Mouse (Mus musculus) hindbrain, embryonic 15.5 days (tissue): ENCODE measurements at regions not wholly inside any gene's neighbourhood (a gene's known extent, or its start where the extent isn't known, plus 50 kb on each side); places are given as distances from the start of the nearest gene placed in this dataset.

Experiments
- ATAC-seq: fragments of 200-750 bp; cut with Nextera tagmentation; 2 replicates; pipeline ENCODE4 v1.8.0; 2017; ENCODE audit warnings: low read depth, moderate number of reproducible peaks, moderate TSS enrichment; ENCODE audit not compliant: low FRiP score
- H3K27ac ChIP-seq: fragments of 300-500 bp; sonication (generic); replicated peaks from 2 replicates; pipeline ENCODE4 v1.5.1; 2015; ENCODE audit warnings: mild to moderate bottlenecking, inconsistent platforms
- H3K27me3 ChIP-seq: fragments of 300-500 bp; sonication (generic); 2 replicates; pipeline ENCODE4 v1.6.1; 2015; ENCODE audit warnings: control low read depth, inconsistent platforms
- H3K36me3 ChIP-seq: fragments of 300-500 bp; sonication (generic); 2 replicates; pipeline ENCODE4 v1.6.1; 2015; ENCODE audit warnings: control low read depth, inconsistent platforms
- H3K4me1 ChIP-seq: fragments of 300-500 bp; sonication (generic); replicated peaks from 2 replicates; pipeline ENCODE4 v1.6.1; 2015; ENCODE audit warnings: control low read depth, inconsistent platforms
- H3K4me2 ChIP-seq: fragments of 300-500 bp; sonication (generic); 2 replicates; pipeline ENCODE4 v1.6.1; 2015; ENCODE audit warnings: moderate library complexity, mild to moderate bottlenecking, inconsistent platforms
- H3K4me3 ChIP-seq: fragments of 300-500 bp; sonication (generic); 2 replicates; pipeline ENCODE4 v1.5.1; 2015; ENCODE audit warnings: mild to moderate bottlenecking, inconsistent platforms
- H3K9ac ChIP-seq: fragments of 300-500 bp; sonication (generic); 2 replicates; pipeline ENCODE4 v1.6.1; 2015; ENCODE audit warnings: inconsistent platforms
- H3K9me3 ChIP-seq: fragments of 300-500 bp; sonication (generic); 2 replicates; pipeline ENCODE4 v1.6.1; 2016; ENCODE audit warnings: control low read depth, inconsistent platforms
- WGBS: fragments of 180-500 bp; shearing (Covaris S2); methylation state at CpG from one replicate; pipeline ENCODE4 v1.1.7; 2015; 5-methylcytosine and 5-hydroxymethylcytosine counted together

DNA sequence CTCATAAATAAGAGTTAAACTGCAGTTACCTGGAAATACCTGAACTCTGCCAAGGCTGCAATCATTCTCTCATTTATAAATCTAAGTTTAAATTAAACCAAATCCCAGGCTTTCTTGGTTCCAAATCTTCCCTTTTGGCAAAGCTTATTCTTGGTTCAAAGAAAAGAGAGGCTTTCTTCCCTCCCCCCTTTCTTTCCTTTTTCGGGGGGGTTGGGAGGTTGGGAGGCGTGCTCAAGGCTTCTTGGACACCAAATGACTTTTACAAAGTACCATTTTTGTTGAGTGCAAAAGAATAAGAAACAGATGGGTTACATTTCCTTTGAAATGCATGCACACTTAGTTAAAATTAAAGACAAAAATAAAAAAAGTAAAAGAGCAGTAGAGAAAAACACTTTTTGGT, 105.4 kb upstream of the Mroh9 start:
- no peak for ATAC-seq
- Histone ChIP-seq H3K4me2 (no peak overlapping the region), H3K27ac (no peak overlapping the region), H3K36me3 (no peaks in the 10 kb centered on the region), H3K4me3 (no peak overlapping the region), H3K27me3 (no peaks in the 10 kb centered on the region), H3K4me1 (no peaks in the 10 kb centered on the region), H3K9me3 (no peaks in the 10 kb centered on the region), H3K9ac (no peak overlapping the region)
- WGBS: 69% methylated on average over 2 of the region's 2 CpGs

DNA sequence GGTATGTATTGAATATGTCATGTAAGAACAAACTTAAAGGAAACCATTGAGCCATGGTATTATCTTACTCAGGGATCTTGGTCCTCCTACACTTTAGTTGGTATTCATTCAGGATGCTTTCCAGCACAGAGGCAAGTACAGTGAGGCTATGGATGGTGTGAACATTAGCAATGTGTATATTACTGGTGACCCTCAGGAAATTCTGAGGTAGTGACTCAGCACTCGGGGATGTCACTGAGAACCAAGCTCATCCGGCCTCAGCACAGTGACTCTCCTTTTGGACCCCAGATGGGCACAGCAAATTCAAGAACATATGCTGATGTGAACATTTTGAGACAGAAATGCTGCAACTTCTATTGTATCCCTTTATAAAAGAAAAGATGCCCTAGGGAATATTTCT, 96.4 kb upstream of the Mroh9 start:
- H3K4me3 ChIP-seq: no peak overlapping the region
- ATAC-seq: no peak
- 83% methylated on average over 2 of the region's 2 CpGs for WGBS

DNA sequence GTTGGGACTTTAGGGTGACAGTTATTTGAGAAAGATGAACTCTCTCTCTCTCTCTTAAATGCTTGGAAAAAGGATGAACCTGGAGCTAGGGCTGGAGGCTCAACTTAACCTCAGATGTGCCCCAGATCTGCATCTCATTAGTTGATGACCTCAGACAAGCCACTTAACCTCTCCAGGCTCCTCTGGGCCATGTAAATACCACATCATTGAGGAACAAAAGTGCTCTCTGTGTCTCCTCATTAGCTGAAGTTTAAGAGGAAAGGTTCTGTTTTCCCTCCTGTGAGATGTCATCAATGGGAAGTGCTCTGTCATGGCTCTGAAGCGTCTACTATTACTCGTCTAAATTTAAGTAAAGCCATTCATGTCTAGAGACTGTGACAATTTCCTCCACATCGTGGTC, 91.5 kb upstream of the Mroh9 start:
- no peak for ATAC-seq
- H3K27me3 ChIP-seq: no peaks in the 10 kb centered on the region
- 52% methylated on average over 3 of the region's 3 CpGs for WGBS

More for the DNA sequence above, 96.4 kb upstream of the Mroh9 start:
- Histone ChIP-seq H3K27me3 (no peaks in the 10 kb centered on the region), H3K4me1 (no peaks in the 10 kb centered on the region), H3K36me3 (no peaks in the 10 kb centered on the region), H3K27ac (no peak overlapping the region), H3K4me2 (no peak overlapping the region), H3K9ac (no peak overlapping the region), H3K9me3 (no peaks in the 10 kb centered on the region)

DNA sequence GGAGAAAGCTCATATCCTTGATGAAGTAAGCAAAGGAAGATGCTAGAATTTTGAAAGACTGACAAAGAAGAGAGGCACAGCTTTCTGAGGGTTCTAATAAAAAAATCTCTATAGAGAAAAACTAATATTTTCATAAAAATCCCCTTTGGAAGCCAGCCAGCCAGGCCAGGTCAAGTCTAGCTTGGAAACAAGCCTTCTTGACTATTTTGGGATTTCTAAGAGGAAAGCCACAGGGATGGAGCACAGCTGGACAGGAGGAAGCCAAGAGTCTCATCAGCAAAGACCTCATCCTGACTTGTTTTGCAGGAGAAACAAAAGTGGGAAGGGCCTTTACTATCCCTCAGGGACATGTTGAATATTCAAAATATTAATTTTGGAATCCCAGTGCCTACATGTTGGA, 81.6 kb upstream of the Mroh9 start:
- H3K9me3 ChIP-seq: 0 out of 2 replicates have a peak, but pooled peaks cover 4% of the 10 kb centered on the region
- H3K27me3 ChIP-seq: no peaks in the 10 kb centered on the region
- H3K4me2 ChIP-seq: no peak overlapping the region
- no peaks in the 10 kb centered on the region for H3K36me3 ChIP-seq
- no peak overlapping the region for H3K9ac ChIP-seq
- H3K4me1 ChIP-seq: no peaks in the 10 kb centered on the region
- H3K4me3 ChIP-seq: no peak overlapping the region
- H3K27ac ChIP-seq: no peak overlapping the region
- no peak for ATAC-seq

More for the DNA sequence above, 91.5 kb upstream of the Mroh9 start:
- Histone ChIP-seq H3K9ac (no peak overlapping the region), H3K4me1 (no peaks in the 10 kb centered on the region), H3K4me3 (no peak overlapping the region), H3K27ac (no peak overlapping the region), H3K36me3 (no peaks in the 10 kb centered on the region), H3K4me2 (no peak overlapping the region), H3K9me3 (no peaks in the 10 kb centered on the region)

DNA sequence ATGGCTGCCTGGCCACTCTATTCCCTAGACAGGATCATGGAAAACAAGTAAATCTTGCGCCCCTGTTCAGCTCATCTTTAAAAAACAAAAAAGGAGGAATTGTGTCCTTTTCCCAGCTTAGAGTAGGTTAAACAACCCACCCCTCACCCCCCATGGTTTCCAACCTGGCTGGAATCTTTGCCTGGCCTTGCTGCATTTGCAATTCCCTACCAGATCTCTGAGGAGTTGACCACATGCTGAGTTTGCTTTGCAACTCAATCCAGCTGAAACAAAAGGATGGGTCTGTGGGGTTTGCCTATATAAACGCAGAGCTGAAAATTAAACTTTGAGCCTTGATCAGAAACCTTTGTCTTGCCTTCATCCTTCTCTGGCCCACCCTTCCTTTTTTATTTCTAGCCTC, 78.2 kb upstream of the Mroh9 start:
- H3K4me3 ChIP-seq: no peak overlapping the region
- H3K9ac ChIP-seq: no peak overlapping the region
- H3K27me3 ChIP-seq: no peaks in the 10 kb centered on the region
- H3K4me1 ChIP-seq: no peaks in the 10 kb centered on the region
- H3K4me2 ChIP-seq: no peak overlapping the region
- no peaks in the 10 kb centered on the region for H3K36me3 ChIP-seq
- WGBS: 20% methylated on average over 2 of the region's 2 CpGs
- H3K9me3 ChIP-seq: no peaks in the 10 kb centered on the region
- no peak overlapping the region for H3K27ac ChIP-seq
- no peak for ATAC-seq

DNA sequence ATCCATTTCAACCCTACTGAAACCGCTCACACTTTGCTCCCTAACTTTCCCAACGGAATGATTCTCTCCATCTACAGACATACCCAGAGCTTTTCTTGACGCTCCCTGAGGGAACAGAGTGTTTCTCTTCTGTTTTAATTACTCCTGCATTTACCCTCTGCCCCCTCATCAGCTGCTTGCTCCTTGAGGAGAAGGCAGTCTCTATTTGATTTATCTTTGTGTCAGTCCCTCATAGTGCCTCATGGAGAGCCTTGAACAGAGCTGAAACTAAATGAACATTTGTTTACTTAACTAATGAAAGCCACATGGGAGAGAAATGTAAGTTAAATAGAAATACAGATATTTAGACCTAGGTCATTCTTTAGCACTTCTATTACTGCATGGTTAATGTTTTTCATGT, 74.4 kb upstream of the Mroh9 start:
- no peak overlapping the region for H3K4me3 ChIP-seq
- 71% methylated on average over 3 of the region's 3 CpGs for whole genome bisulfite sequencing
- no peak overlapping the region for H3K4me2 ChIP-seq
- H3K27me3 ChIP-seq: no peaks in the 10 kb centered on the region
- no peak for ATAC-seq
- no peaks in the 10 kb centered on the region for H3K4me1 ChIP-seq
- no peaks in the 10 kb centered on the region for H3K9me3 ChIP-seq
- no peaks in the 10 kb centered on the region for H3K36me3 ChIP-seq
- H3K27ac ChIP-seq: no peak overlapping the region
- H3K9ac ChIP-seq: no peak overlapping the region

DNA sequence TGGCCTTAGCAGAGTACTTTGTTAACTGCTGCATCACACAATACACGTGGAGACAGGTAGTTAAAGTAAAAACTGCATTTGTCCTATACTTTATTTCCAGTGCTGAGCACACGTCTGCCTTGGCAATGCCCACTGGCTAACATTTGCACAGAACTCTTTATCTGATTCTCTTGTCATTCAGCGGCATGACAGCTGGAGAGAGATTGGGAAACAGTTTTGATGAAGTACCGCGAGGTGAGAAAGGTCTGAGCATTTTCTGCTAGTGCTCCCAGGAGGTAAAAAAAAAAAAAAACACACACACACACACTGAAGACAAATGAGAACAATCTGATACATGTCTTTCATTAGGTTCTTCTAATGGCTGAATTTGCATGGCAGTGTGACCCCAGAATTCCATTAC, 73.0 kb upstream of the Mroh9 start:
- H3K36me3 ChIP-seq: no peaks in the 10 kb centered on the region
- no peak overlapping the region for H3K9ac ChIP-seq
- no peak for ATAC-seq
- H3K9me3 ChIP-seq: no peaks in the 10 kb centered on the region
- no peak overlapping the region for H3K27ac ChIP-seq
- no peak overlapping the region for H3K4me3 ChIP-seq
- no peak overlapping the region for H3K4me2 ChIP-seq
- H3K4me1 ChIP-seq: no peaks in the 10 kb centered on the region
- 67% methylated on average over 5 of the region's 5 CpGs for whole genome bisulfite sequencing
- H3K27me3 ChIP-seq: no peaks in the 10 kb centered on the region

DNA sequence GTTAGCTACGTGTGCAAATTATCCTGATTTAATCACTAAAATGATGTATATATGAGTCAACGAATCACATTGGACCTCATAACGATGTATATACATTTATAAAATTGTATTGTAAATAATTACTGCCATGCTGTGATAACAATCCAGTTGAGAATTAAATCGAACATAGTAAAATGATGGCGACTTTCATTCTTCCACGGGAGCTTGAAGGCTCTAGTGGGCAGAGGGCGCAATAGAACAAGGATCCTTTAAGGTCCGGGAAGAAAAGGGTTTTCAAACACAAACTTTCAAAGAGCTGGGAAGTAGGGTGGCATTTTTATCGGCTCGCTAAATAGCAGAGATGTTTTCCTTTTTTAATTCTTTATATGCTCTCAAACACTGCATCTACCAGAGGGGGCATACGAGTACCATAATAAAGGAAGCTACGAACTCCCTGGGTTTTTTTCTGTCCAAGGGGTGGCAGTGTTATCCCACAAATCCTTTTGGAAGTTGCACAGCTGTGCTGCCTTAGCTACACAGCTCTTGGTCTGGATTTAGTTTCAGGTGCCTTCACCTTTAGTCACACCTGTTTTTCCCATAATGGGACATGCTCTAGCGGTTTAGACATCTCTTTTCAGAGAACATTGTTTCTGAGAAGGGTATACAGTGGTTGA, 64.9 kb upstream of the Mroh9 start:
- Histone ChIP-seq H3K27me3 (no peaks in the 10 kb centered on the region), H3K4me2 (peak overlapping the region; percentile 50), H3K9ac (no peak overlapping the region), H3K36me3 (no peaks in the 10 kb centered on the region), H3K9me3 (no peaks in the 10 kb centered on the region), H3K4me3 (peak overlapping the region; percentile 39), H3K27ac (no peak overlapping the region), H3K4me1 (no peaks in the 10 kb centered on the region)
- ATAC-seq: peak; percentile 96
- WGBS: 30% methylated on average over 13 of the region's 13 CpGs

DNA sequence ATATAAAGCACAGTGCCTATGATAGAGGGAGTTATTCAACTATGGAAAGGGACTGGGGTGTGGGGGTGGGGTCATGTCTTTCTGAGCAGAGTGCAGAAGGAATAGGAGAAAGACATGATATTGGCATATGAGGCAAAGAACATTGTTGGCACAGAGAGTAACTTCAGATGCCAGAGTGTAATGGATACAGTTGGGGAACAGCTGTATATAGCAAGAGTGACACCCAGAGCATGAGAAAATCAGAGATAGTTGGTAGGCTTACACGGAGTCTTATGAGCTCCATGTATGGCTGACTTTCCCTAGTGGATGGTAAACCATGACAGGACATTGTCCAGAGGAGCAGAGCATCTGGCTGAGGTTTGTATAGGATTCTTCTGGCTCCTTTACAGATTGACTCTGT, 61.2 kb upstream of the Mroh9 start:
- ATAC-seq: no peak
- Histone ChIP-seq H3K4me2 (no peak overlapping the region), H3K27me3 (no peaks in the 10 kb centered on the region), H3K4me3 (no peak overlapping the region), H3K4me1 (no peaks in the 10 kb centered on the region), H3K36me3 (no peaks in the 10 kb centered on the region), H3K9ac (no peak overlapping the region), H3K27ac (no peak overlapping the region), H3K9me3 (no peaks in the 10 kb centered on the region)
- 64% methylated on average over 1 of the region's 1 CpGs for WGBS

DNA sequence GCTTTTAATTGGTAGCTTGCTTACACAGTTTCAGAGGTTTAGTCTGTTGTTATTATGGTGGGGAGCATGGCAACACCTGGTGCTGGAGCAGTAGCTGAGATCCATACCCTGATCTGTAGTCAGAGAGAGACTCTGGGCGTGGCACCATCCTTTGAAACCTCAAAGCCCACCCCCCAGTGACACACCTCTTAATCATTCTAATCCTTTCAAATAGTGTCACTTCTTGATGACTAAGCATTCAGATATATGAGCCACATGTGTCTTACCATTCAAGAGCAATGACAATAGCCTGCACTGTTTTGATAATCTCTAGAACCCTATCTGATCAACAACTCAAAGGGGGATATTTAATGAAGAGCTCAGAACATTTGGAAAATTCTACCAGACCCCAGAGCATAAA, 57.6 kb upstream of the Mroh9 start:
- no peaks in the 10 kb centered on the region for H3K27me3 ChIP-seq
- no peaks in the 10 kb centered on the region for H3K36me3 ChIP-seq
- no peak overlapping the region for H3K4me3 ChIP-seq
- H3K4me1 ChIP-seq: no peaks in the 10 kb centered on the region
- H3K9me3 ChIP-seq: no peaks in the 10 kb centered on the region
- WGBS: 77% methylated on average over 1 of the region's 1 CpGs
- no peak for ATAC-seq
- no peak overlapping the region for H3K27ac ChIP-seq
- H3K9ac ChIP-seq: no peak overlapping the region
- no peak overlapping the region for H3K4me2 ChIP-seq

DNA sequence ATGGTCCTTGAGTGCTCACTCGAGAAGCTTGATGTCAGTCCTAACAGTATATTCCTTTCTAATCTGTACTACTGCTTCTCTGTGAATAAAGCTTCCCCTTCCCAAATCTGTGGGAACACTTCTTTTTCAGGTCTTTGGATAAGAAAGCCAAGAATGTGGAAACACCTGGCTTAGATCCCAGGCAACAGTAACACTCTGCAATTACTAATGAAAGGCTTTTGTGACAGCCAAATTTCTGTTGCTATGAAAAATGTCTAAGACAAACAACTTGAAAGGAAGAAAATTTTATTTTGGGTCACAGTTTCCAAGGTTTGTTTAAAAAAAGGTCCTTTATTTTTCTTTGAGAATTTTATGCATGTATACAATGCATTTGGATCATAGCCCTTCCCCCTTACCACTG, 56.0 kb upstream of the Mroh9 start:
- Histone ChIP-seq H3K4me1 (no peaks in the 10 kb centered on the region), H3K27ac (no peak overlapping the region), H3K9me3 (no peaks in the 10 kb centered on the region), H3K36me3 (no peaks in the 10 kb centered on the region), H3K27me3 (no peaks in the 10 kb centered on the region), H3K4me3 (no peak overlapping the region), H3K4me2 (no peak overlapping the region), H3K9ac (no peak overlapping the region)
- ATAC-seq: no peak
- 85% methylated on average over 1 of the region's 1 CpGs for WGBS

DNA sequence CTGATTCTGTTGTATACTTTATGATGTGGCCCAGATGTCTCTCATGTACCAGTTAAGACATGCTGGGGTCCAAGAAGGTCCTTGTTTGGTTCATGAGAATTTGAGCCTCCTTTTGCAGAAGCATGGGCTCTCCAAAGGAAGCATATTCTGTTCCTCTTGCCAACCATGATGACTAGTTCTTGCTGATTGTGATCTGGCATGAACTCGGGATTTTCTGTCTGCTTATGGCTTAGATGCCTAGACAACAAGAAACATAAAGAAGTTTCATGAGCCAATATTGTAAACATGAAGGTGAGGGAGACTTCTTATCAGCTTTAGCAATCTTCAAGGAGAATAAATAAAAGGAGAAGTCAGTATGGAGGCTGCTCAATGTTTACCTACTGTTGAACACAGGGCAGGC, 52.7 kb upstream of the Mroh9 start:
- no peak for ATAC-seq
- Histone ChIP-seq H3K9me3 (no peaks in the 10 kb centered on the region), H3K4me1 (no peaks in the 10 kb centered on the region), H3K27me3 (no peaks in the 10 kb centered on the region), H3K4me3 (no peak overlapping the region), H3K9ac (no peak overlapping the region), H3K27ac (no peak overlapping the region), H3K4me2 (no peak overlapping the region), H3K36me3 (no peaks in the 10 kb centered on the region)
- WGBS: 65% methylated on average over 1 of the region's 1 CpGs
